In the genomic region with DNA sequence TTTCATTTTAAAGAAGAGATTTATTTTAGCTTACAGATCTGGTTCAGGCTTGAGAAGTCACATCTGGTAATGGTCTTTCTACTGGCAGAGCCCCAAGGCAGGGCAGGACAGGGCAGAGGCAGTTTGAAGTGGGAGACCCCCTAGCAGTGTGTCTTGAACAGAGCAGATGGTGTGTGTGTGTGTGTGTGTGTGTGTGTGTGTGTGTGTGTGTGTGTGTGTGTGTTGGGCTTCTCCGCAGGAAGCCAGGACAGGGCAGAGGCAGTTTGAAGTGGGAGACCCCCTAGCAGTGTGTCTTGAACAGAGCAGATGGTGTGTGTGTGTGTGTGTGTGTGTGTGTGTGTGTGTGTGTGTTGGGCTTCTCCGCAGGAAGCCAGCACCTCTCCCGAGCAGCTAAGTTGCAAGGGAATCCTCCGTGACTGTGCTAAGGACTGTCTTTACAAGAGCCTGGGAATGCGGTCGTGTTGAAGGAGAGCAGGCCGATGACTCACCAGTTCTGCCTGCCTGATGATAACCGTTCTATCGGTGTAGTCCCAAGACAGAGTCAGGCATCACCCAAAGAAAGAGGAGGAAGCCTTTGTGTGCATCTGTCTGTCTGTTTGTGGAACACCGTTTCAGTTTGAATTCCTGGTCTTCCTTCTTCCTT, we compare ENCODE assay signal across 8 mouse cellular contexts. TPM values are rescaled to one million over a fixed set of nuclear protein-coding genes. Genes with fewer than 3 reads are reported as not detected.
A peak's percentile ranks its signal among the peaks of the same experiment; 100 is the strongest.
DNase-seq lines count a peak whose midpoint lies in the region; ATAC-seq and TF ChIP-seq lines count a peak whose summit lies in the region.
"Not testable (repeated sequence)": the region's sequence is repeated elsewhere in the genome, so short reads cannot be mapped to it uniquely, and the experiment has no call there.

No protein-coding gene starts in this region.

- 25% methylated on average over 8 of the region's 10 CpGs for WGBS in embryonic facial prominence, embryonic 14.5 days
- 35% methylated on average over 10 of the region's 10 CpGs for WGBS in hindbrain, postnatal 0 days

- peaks cover 56% of the 10 kb centered on the region for H3K4me1 ChIP-seq in G1E (ENCODE audit: insufficient read depth, low read depth, low read length)
- H3K4me1 ChIP-seq in embryonic facial prominence, embryonic 14.5 days (ENCODE audit: control insufficient read depth, insufficient read depth, low read length); hindbrain, postnatal 0 days (ENCODE audit: insufficient read depth, low read length): not testable (repeated sequence)

- 0 out of 2 replicates have a peak overlapping the region, but pooled peaks have one; percentile 0 for H3K4me2 ChIP-seq in embryonic facial prominence, embryonic 14.5 days (ENCODE audit: low read depth, low read length)
- not testable (repeated sequence) for H3K4me2 ChIP-seq in hindbrain, postnatal 0 days (ENCODE audit: low read depth, low read length)

- not testable (repeated sequence) for TF ChIP-seq CTCF in G1E (IDR thresholded peaks at IDR 0.05; ENCODE audit: low read depth, low read length); hindbrain, postnatal 0 days (IDR thresholded peaks at IDR 0.05; ENCODE audit: low read depth)

- peak overlapping the region; percentile 51; the same call in 1 of the 2 replicates for H3K4me3 ChIP-seq in G1E (ENCODE audit: low read depth, low read length)
- H3K4me3 ChIP-seq in embryonic facial prominence, embryonic 14.5 days (ENCODE audit: low read depth, low read length); hindbrain, postnatal 0 days (ENCODE audit: low read length): not testable (repeated sequence)

- DNase-seq in G1E (ENCODE audit: low spot score): peak; percentile 50
- peak; percentile 86 for DNase-seq in c-Kit-positive CD71-positive TER-119-positive erythroid progenitor cells, embryonic 14.5 days (ENCODE audit: low spot score)
- peak; percentile 72 for DNase-seq in embryonic facial prominence, embryonic 14.5 days (ENCODE audit: low spot score)
- peak; percentile 36 to 53 for DNase-seq in heart, adult 18-20 months
- DNase-seq in hindbrain, postnatal 0 days (ENCODE audit: low spot score): peak; percentile 49
- peak; percentile 47 to 48 for DNase-seq in left cerebral cortex, postnatal 36 days (ENCODE audit: low spot score in 2 of 2)
- peak; percentile 20 to 52 for DNase-seq in lung, postnatal 4 days
- DNase-seq in right cerebral cortex, postnatal 25 days: peak; percentile 54

- H3K27ac ChIP-seq in embryonic facial prominence, embryonic 14.5 days (replicated peaks; ENCODE audit: low read depth, low read length): peak overlapping the region; percentile 71
- peak overlapping the region; percentile 62 for H3K27ac ChIP-seq in hindbrain, postnatal 0 days

- ATAC-seq in G1E (ENCODE audit: extremely low read depth, insufficient number of reproducible peaks, low FRiP score, poor library complexity, severe bottlenecking): peak; percentile 68
- ATAC-seq in embryonic facial prominence, embryonic 14.5 days (ENCODE audit: low read depth): peak; percentile 84
- ATAC-seq in hindbrain, postnatal 0 days: peak; percentile 85

- not testable (repeated sequence) for H3K9ac ChIP-seq in embryonic facial prominence, embryonic 14.5 days (ENCODE audit: low read depth, low read length); hindbrain, postnatal 0 days (replicated peaks; ENCODE audit: low read length)

- H3K36me3 ChIP-seq in G1E (replicated peaks): peaks cover 35% of the 10 kb centered on the region
- H3K36me3 ChIP-seq in embryonic facial prominence, embryonic 14.5 days (ENCODE audit: control insufficient read depth, insufficient read depth, low read length); hindbrain, postnatal 0 days (ENCODE audit: insufficient read depth, low read length): not testable (repeated sequence)

- intact Hi-C loops in left cerebral cortex, postnatal 36 days (cut with DNase I): not testable (repeated sequence)

- not testable (repeated sequence) for H3K9me3 ChIP-seq in G1E (replicated peaks); embryonic facial prominence, embryonic 14.5 days (ENCODE audit: control insufficient read depth, low read length); hindbrain, postnatal 0 days (ENCODE audit: low read length)

- H3K27me3 ChIP-seq in G1E (ENCODE audit: insufficient read depth, low read length); embryonic facial prominence, embryonic 14.5 days (replicated peaks; ENCODE audit: control insufficient read depth, insufficient read depth, low read length); hindbrain, postnatal 0 days (ENCODE audit: insufficient read depth, low read length): not testable (repeated sequence)

RNA-seq across cellular contexts. Expression of gene Add1, which starts 8.3 kb away (rescaled TPM):
- total RNA-seq in G1E (2014; fragmentation: Nextera tagmentation) (147 and 158 TPM in 2 replicates), G1E (2017) (95.2 and 103 TPM in 2 replicates)
- 257 TPM in 2 replicates for polyA plus RNA-seq in G1E (2012)
- 190 and 214 TPM in 2 replicates for polyA plus RNA-seq in embryonic facial prominence, embryonic 14.5 days (2014; fragmentation: Nextera tagmentation; extraction: Ambion mirVana)
- 100 to 1,000 TPM; 124 to 133 TPM for total RNA-seq in heart, adult 18-20 months (2021)
- total RNA-seq in hindbrain, postnatal 0 days (2014; rRNA removed): 272 and 279 TPM in 2 replicates
- polyA plus RNA-seq in hindbrain, postnatal 0 days (2015; fragmentation: Nextera tagmentation; extraction: Ambion mirVana): 165 and 166 TPM in 2 replicates
- 100 to 1,000 TPM; 434 to 436 TPM for total RNA-seq in left cerebral cortex, postnatal 36 days (2021)

RNA-seq across cellular contexts. Expression of gene Mfsd10, which starts 55.2 kb away (rescaled TPM):
- total RNA-seq in G1E (2014; fragmentation: Nextera tagmentation): 49.6 and 50.8 TPM in 2 replicates
- total RNA-seq in G1E (2017): 44.6 and 61.3 TPM in 2 replicates
- 192 and 260 TPM in 2 replicates for polyA plus RNA-seq in G1E (2012)
- polyA plus RNA-seq in embryonic facial prominence, embryonic 14.5 days (2014; fragmentation: Nextera tagmentation; extraction: Ambion mirVana): 117 and 124 TPM in 2 replicates
- 1 to 10 TPM; 6.8 to 8.6 TPM for total RNA-seq in heart, adult 18-20 months (2021)
- total RNA-seq in hindbrain, postnatal 0 days (2014; rRNA removed): 95.0 and 109 TPM in 2 replicates
- 72.0 and 92.0 TPM in 2 replicates for polyA plus RNA-seq in hindbrain, postnatal 0 days (2015; fragmentation: Nextera tagmentation; extraction: Ambion mirVana)
- total RNA-seq in left cerebral cortex, postnatal 36 days (2021): 10 to 100 TPM; 35.7 to 42.1 TPM

RNA-seq across cellular contexts. Expression of gene Sh3bp2, which starts 56.2 kb away (rescaled TPM):
- total RNA-seq in G1E (2014; fragmentation: Nextera tagmentation) (2.2 and 3.1 TPM in 2 replicates), G1E (2017) (3.5 and 5.6 TPM in 2 replicates)
- 5.7 and 6.7 TPM in 2 replicates for polyA plus RNA-seq in G1E (2012)
- polyA plus RNA-seq in embryonic facial prominence, embryonic 14.5 days (2014; fragmentation: Nextera tagmentation; extraction: Ambion mirVana): 8.7 and 10.1 TPM in 2 replicates
- 1 to 10 TPM; 2.6 to 3.2 TPM for total RNA-seq in heart, adult 18-20 months (2021)
- 29.8 and 37.7 TPM in 2 replicates for total RNA-seq in hindbrain, postnatal 0 days (2014; rRNA removed)
- 12.0 and 14.1 TPM in 2 replicates for polyA plus RNA-seq in hindbrain, postnatal 0 days (2015; fragmentation: Nextera tagmentation; extraction: Ambion mirVana)
- 1 to 10 TPM; 2.6 to 3.7 TPM for total RNA-seq in left cerebral cortex, postnatal 36 days (2021)

Comparison
In these comparisons a context has a peak if more than half of its experiments do, and no peak if none do; other contexts are left out.
1. DNase-seq: peak in every context shown above with its lines; median percentile 86 in c-Kit-positive CD71-positive TER-119-positive erythroid progenitor cells, embryonic 14.5 days; 72 in embryonic facial prominence, embryonic 14.5 days; 54 in right cerebral cortex, postnatal 25 days; 50 in G1E; 49 in hindbrain, postnatal 0 days; 48 in left cerebral cortex, postnatal 36 days; 44 in heart, adult 18-20 months; 36 in lung, postnatal 4 days.